Mouse (Mus musculus): ENCODE measurements around the gene Zfp423. TPM values are rescaled to one million over a fixed set of nuclear protein-coding genes. Genes with fewer than 3 reads are reported as not detected.

Gene Zfp423
- polyA plus RNA-seq, 1 experiment from 2014 or later: 18.1 TPM

- no peak overlapping the region for H3K9ac ChIP-seq
These were observed 295.8 kb downstream of the Zfp423 start for GRCm38 (mm10) chr8:87663349-87664216.

GRCm38 (mm10) chr8:87662811-87663341 lies 296.5 kb downstream of the Zfp423 start:
- no peaks in the 10 kb centered on the region for H3K9me3 ChIP-seq (ENCODE audit: low read depth, low read length)
- no peak for TF ChIP-seq CTCF (IDR thresholded peaks at IDR 0.05; ENCODE audit: low read depth)
- peak; percentile 45 for ATAC-seq (ENCODE audit: insufficient read depth)
- 2% methylated on average over 25 of the region's 25 CpGs for WGBS
- no peak overlapping the region for H3K27ac ChIP-seq (ENCODE audit: low read depth)
- peaks cover 4% of the 10 kb centered on the region; the same call in 1 of the 2 replicates for H3K36me3 ChIP-seq (ENCODE audit: insufficient read depth)
- H3K4me3 ChIP-seq (ENCODE audit: low read depth, low read length): peak overlapping the region; percentile 29
- peak overlapping the region; percentile 59 for H3K4me2 ChIP-seq
- DNase-seq: peak; percentile 62
- peaks cover 37% of the 10 kb centered on the region for H3K27me3 ChIP-seq (ENCODE audit: insufficient read depth, low read length)
- peaks cover 25% of the 10 kb centered on the region for H3K4me1 ChIP-seq (ENCODE audit: insufficient read depth)
- H3K9ac ChIP-seq: no peak overlapping the region

More at GRCm38 (mm10) chr8:87663349-87664216, 295.8 kb downstream of the Zfp423 start:
- Histone ChIP-seq H3K27me3 (ENCODE audit: insufficient read depth, low read length) (peaks cover 37% of the 10 kb centered on the region), H3K9me3 (ENCODE audit: low read depth, low read length) (no peaks in the 10 kb centered on the region), H3K27ac (ENCODE audit: low read depth) (no peak overlapping the region), H3K4me2 (peak overlapping the region; percentile 59), H3K4me3 (ENCODE audit: low read depth, low read length) (peak overlapping the region; percentile 29; the same call in 1 of the 2 replicates), H3K36me3 (ENCODE audit: insufficient read depth) (peaks cover 4% of the 10 kb centered on the region; the same call in 1 of the 2 replicates), H3K4me1 (ENCODE audit: insufficient read depth) (peaks cover 25% of the 10 kb centered on the region)
- TF ChIP-seq CTCF (IDR thresholded peaks at IDR 0.05; ENCODE audit: low read depth): peak; percentile 91
- 12% methylated on average over 18 of the region's 18 CpGs for WGBS
- DNase-seq (peak; percentile 92), ATAC-seq (ENCODE audit: insufficient read depth) (peak; percentile 64)

- Histone ChIP-seq H3K4me1 (ENCODE audit: insufficient read depth) (peaks cover 25% of the 10 kb centered on the region), H3K9ac (no peak overlapping the region), H3K4me2 (peak overlapping the region; percentile 59), H3K9me3 (ENCODE audit: low read depth, low read length) (no peaks in the 10 kb centered on the region), H3K4me3 (ENCODE audit: low read depth, low read length) (peak overlapping the region; percentile 29), H3K27ac (ENCODE audit: low read depth) (no peak overlapping the region), H3K36me3 (ENCODE audit: insufficient read depth) (peaks cover 4% of the 10 kb centered on the region; the same call in 1 of the 2 replicates), H3K27me3 (ENCODE audit: insufficient read depth, low read length) (peaks cover 37% of the 10 kb centered on the region)
- WGBS: 6% methylated on average over 27 of the region's 27 CpGs
- ATAC-seq (ENCODE audit: insufficient read depth) (no peak), DNase-seq (peak; percentile 41)
- TF ChIP-seq CTCF (IDR thresholded peaks at IDR 0.05; ENCODE audit: low read depth): no peak
These were observed 297.1 kb downstream of the Zfp423 start for GRCm38 (mm10) chr8:87662307-87662771.

GRCm38 (mm10) chr8:87660916-87661910 lies 298.2 kb downstream of the Zfp423 start:
- peak; percentile 18; the same call in 1 of the 2 replicates for ATAC-seq (ENCODE audit: insufficient read depth)
- Histone ChIP-seq H3K4me2 (peak overlapping the region; percentile 61), H3K27me3 (ENCODE audit: insufficient read depth, low read length) (peaks cover 37% of the 10 kb centered on the region), H3K9ac (no peak overlapping the region), H3K4me3 (ENCODE audit: low read depth, low read length) (peak overlapping the region; percentile 28; the same call in 1 of the 2 replicates), H3K9me3 (ENCODE audit: low read depth, low read length) (no peaks in the 10 kb centered on the region), H3K4me1 (ENCODE audit: insufficient read depth) (peaks cover 25% of the 10 kb centered on the region), H3K36me3 (ENCODE audit: insufficient read depth) (peaks cover 4% of the 10 kb centered on the region; the same call in 1 of the 2 replicates), H3K27ac (ENCODE audit: low read depth) (no peak overlapping the region)
- DNase-seq: peak; percentile 84
- no peak for TF ChIP-seq CTCF (IDR thresholded peaks at IDR 0.05; ENCODE audit: low read depth)
- 15% methylated on average over 34 of the region's 34 CpGs for WGBS

GRCm38 (mm10) chr8:87660029-87660915 lies 299.1 kb downstream of the Zfp423 start:
- DNase-seq (peak; percentile 41), ATAC-seq (ENCODE audit: insufficient read depth) (no peak)
- no peaks in the 10 kb centered on the region for H3K9me3 ChIP-seq (ENCODE audit: low read depth, low read length)
- peak overlapping the region; percentile 28 for H3K4me3 ChIP-seq (ENCODE audit: low read depth, low read length)
- WGBS: 4% methylated on average over 43 of the region's 43 CpGs
- no peak for TF ChIP-seq CTCF (IDR thresholded peaks at IDR 0.05; ENCODE audit: low read depth)
- no peaks in the 10 kb centered on the region for H3K36me3 ChIP-seq (ENCODE audit: insufficient read depth)
- H3K27ac ChIP-seq (ENCODE audit: low read depth): no peak overlapping the region
- H3K27me3 ChIP-seq (ENCODE audit: insufficient read depth, low read length): peaks cover 37% of the 10 kb centered on the region
- H3K9ac ChIP-seq: peak overlapping the region; percentile 15; the same call in 1 of the 2 replicates
- H3K4me1 ChIP-seq (ENCODE audit: insufficient read depth): peaks cover 25% of the 10 kb centered on the region
- peak overlapping the region; percentile 61 for H3K4me2 ChIP-seq

Data from lung, embryonic 14.5 days (tissue).